Mouse (Mus musculus) heart, postnatal 0 days (tissue): ENCODE results near the gene Rac2. TPM values are rescaled to one million over a fixed set of nuclear protein-coding genes. Genes with fewer than 3 reads are reported as not detected.

Experiments used
- ATAC-seq: fragments of 200-750 bp; cut with Nextera tagmentation; 2 replicates; pipeline ENCODE4 v1.8.0; 2017; ENCODE audit warnings: low read depth, moderate number of reproducible peaks, moderate library complexity; ENCODE audit not compliant: insufficient read depth
- DNase-seq: peaks from one replicate; pipeline ENCODE4 v3.0.0-alpha.2; 2016; ENCODE audit warnings: low spot score
- H3K27ac ChIP-seq: fragments of 300-500 bp; sonication (generic); 2 replicates; pipeline ENCODE4 v1.5.1; 2014; ENCODE audit warnings: low read depth, mild to moderate bottlenecking
- H3K27me3 ChIP-seq: fragments of 300-500 bp; sonication (generic); 2 replicates; pipeline ENCODE4 v1.6.1; 2014; ENCODE audit warnings: low read length, mixed read lengths; ENCODE audit not compliant: control insufficient read depth, insufficient read depth
- H3K36me3 ChIP-seq: fragments of 300-500 bp; sonication (generic); replicated peaks from 2 replicates; pipeline ENCODE4 v1.6.1; 2014; ENCODE audit warnings: low read length, mixed read lengths; ENCODE audit not compliant: control insufficient read depth, insufficient read depth
- H3K4me1 ChIP-seq: fragments of 300-500 bp; sonication (generic); 2 replicates; pipeline ENCODE4 v1.6.1; 2014; ENCODE audit warnings: antibody characterized with exemption; ENCODE audit not compliant: control insufficient read depth, insufficient read depth
- H3K4me2 ChIP-seq: fragments of 300-500 bp; sonication (generic); 2 replicates; pipeline ENCODE4 v1.6.1; 2014; ENCODE audit warnings: low read depth, mild to moderate bottlenecking, low read length, moderate library complexity
- H3K4me3 ChIP-seq: fragments of 300-500 bp; sonication (generic); 2 replicates; pipeline ENCODE4 v1.5.1; 2014; ENCODE audit warnings: low read depth, low read length
- H3K9ac ChIP-seq: fragments of 300-500 bp; sonication (generic); replicated peaks from 2 replicates; pipeline ENCODE4 v1.6.1; 2014; ENCODE audit warnings: low read depth, low read length, mixed read lengths
- H3K9me3 ChIP-seq: fragments of 300-500 bp; sonication (generic); replicated peaks from 2 replicates; pipeline ENCODE4 v1.6.1; 2016; ENCODE audit warnings: low read length; ENCODE audit not compliant: control insufficient read depth
- CTCF ChIP-seq: IDR thresholded peaks from 2 replicates; pipeline ENCODE4 v1.5.1; 2016; ENCODE audit warnings: antibody characterized with exemption, control low read depth, low read depth
- EP300 ChIP-seq: IDR thresholded peaks from 2 replicates; pipeline ENCODE4 v1.6.1; 2016; ENCODE audit warnings: antibody characterized with exemption, low read depth
- WGBS: fragments of 180-500 bp; shearing (Covaris S2); extraction: QIAGEN DNeasy Blood & Tissue Kit; methylation state at CpG from one replicate; pipeline ENCODE4 v1.1.7; 2014; 5-methylcytosine and 5-hydroxymethylcytosine counted together
- polyA plus RNA-seq: library from polyadenylated mRNA; unstranded; fragments of >200 nt; fragmentation: Nextera tagmentation; extraction: Ambion mirVana; gene quantifications from 2 replicates; pipeline ENCODE4 v1.2.1, GENCODE M21; 2015
- total RNA-seq: library from RNA; depleted of rRNA; stranded (reverse); fragments of >200 nt; gene quantifications from 2 replicates; pipeline ENCODE4 v1.2.3, GENCODE M21; 2014; ENCODE audit warnings: low replicate concordance; rRNA removed

The Rac2 gene
- total RNA-seq (3.1 and 6.5 TPM in 2 replicates), polyA plus RNA-seq (4.0 and 5.6 TPM in 2 replicates)

- 75% methylated on average over 8 of the region's 8 CpGs for WGBS
- Histone ChIP-seq H3K27ac (peak within 1 kb of the TSS; percentile 49), H3K4me2 (peak within 1 kb of the TSS; percentile 22; the same call in 1 of the 2 replicates), H3K4me3 (peak within 1 kb of the TSS; percentile 23; the same call in 1 of the 2 replicates), H3K9ac (no peak within 1 kb of the TSS; the same call in 1 of the 2 replicates), H3K36me3 (no peaks in the 10 kb centered on the region), H3K9me3 (no peaks in the 10 kb centered on the region), H3K27me3 (no peaks in the 10 kb centered on the region), H3K4me1 (peaks cover 3% of the 10 kb centered on the region; the same call in 1 of the 2 replicates)
- TF ChIP-seq EP300, result no peak
- no peak for TF ChIP-seq CTCF
- DNase-seq (no peak), ATAC-seq (no peak)
These were observed at the start of gene Rac2 for GRCm38 (mm10) chr15:78572658-78573397. Gene Rac2 (minus strand): TSS chr15:78572783.

GRCm38 (mm10) chr15:78616973-78617372 is 44.4 kb upstream of the Rac2 start:
- WGBS, result 58% methylated on average over 2 of the region's 2 CpGs
- Histone ChIP-seq H3K36me3 (no peaks in the 10 kb centered on the region), H3K4me3 (no peak overlapping the region), H3K27ac (no peak overlapping the region), H3K4me2 (no peak overlapping the region), H3K9ac (no peak overlapping the region), H3K9me3 (no peaks in the 10 kb centered on the region), H3K27me3 (peaks cover 22% of the 10 kb centered on the region), H3K4me1 (no peaks in the 10 kb centered on the region)
- ATAC-seq (no peak), DNase-seq (no peak)
- no peak for TF ChIP-seq EP300
- no peak for TF ChIP-seq CTCF

GRCm38 (mm10) chr15:78614536-78614935 is 42.0 kb upstream of the Rac2 start:
- H3K27ac ChIP-seq, result no peak overlapping the region
- TF ChIP-seq CTCF (no peak), EP300 (no peak)
- no peaks in the 10 kb centered on the region for H3K9me3 ChIP-seq
- no peaks in the 10 kb centered on the region for H3K36me3 ChIP-seq
- ATAC-seq, result no peak
- no peak overlapping the region for H3K4me2 ChIP-seq
- H3K27me3 ChIP-seq, result no peaks in the 10 kb centered on the region; the same call in 1 of the 2 replicates
- 74% methylated on average over 7 of the region's 7 CpGs for WGBS
- DNase-seq, result no peak
- no peak overlapping the region for H3K9ac ChIP-seq
- no peaks in the 10 kb centered on the region for H3K4me1 ChIP-seq
- no peak overlapping the region for H3K4me3 ChIP-seq

GRCm38 (mm10) chr15:78610705-78611462 is 38.3 kb upstream of the Rac2 start:
- TF ChIP-seq EP300, result no peak
- TF ChIP-seq CTCF, result no peak
- no peaks in the 10 kb centered on the region; the same call in 1 of the 2 replicates for H3K27me3 ChIP-seq
- no peaks in the 10 kb centered on the region for H3K36me3 ChIP-seq
- ATAC-seq, result no peak
- H3K4me2 ChIP-seq, result no peak overlapping the region
- H3K27ac ChIP-seq, result no peak overlapping the region
- H3K4me1 ChIP-seq, result no peaks in the 10 kb centered on the region
- no peak overlapping the region for H3K4me3 ChIP-seq
- DNase-seq, result no peak
- WGBS, result 47% methylated on average over 12 of the region's 12 CpGs
- no peak overlapping the region for H3K9ac ChIP-seq
- no peaks in the 10 kb centered on the region for H3K9me3 ChIP-seq

- Histone ChIP-seq H3K4me1 (no peaks in the 10 kb centered on the region), H3K9me3 (no peaks in the 10 kb centered on the region), H3K4me3 (no peak overlapping the region), H3K4me2 (no peak overlapping the region), H3K27ac (no peak overlapping the region), H3K27me3 (no peaks in the 10 kb centered on the region; the same call in 1 of the 2 replicates), H3K36me3 (no peaks in the 10 kb centered on the region), H3K9ac (no peak overlapping the region)
- no peak for TF ChIP-seq CTCF
- TF ChIP-seq EP300, result no peak
- DNase-seq (peak; percentile 14), ATAC-seq (no peak)
- 49% methylated on average over 4 of the region's 4 CpGs for WGBS
These were observed 34.9 kb upstream of the Rac2 start for GRCm38 (mm10) chr15:78607463-78607862.
